Mouse (Mus musculus) bone marrow macrophage, adult 2 months (primary cell): ENCODE data around the gene D1Pas1.

Experiments used
- CTCF ChIP-seq: IDR thresholded peaks from 2 replicates; pipeline ENCODE4 v1.5.1; 2012; ENCODE audit warnings: low read depth, mild to moderate bottlenecking, low read length, moderate library complexity
- POLR2A ChIP-seq: IDR thresholded peaks from 2 replicates; pipeline ENCODE4 v1.6.1; 2012; ENCODE audit warnings: mild to moderate bottlenecking, low read depth, low read length, borderline replicate concordance

DNA sequence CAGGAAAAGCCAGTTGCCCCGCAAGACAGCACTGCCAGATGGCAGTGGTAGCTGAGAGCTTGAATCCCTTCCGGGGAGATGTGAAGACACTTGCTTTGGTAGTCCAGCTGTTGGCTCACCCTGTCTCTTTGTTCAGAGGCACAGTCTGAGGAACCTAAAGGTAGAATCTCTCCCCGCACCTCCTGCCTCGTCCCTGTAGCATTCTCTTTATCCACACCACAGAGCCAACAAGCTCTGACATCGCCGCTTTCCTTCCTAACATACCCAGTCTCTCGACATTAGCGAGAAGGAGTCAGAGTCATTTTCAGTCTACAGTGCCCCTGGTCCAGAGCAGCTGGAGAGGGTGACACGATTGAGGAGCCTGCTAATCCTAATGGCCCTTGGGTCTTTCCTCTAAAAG is 18.9 kb downstream of the D1Pas1 start:
- no peak for TF ChIP-seq POLR2A
- TF ChIP-seq CTCF, result no peak
